Comparison of ENCODE assay signal across 15 mouse cellular contexts in genomic region chr1:138719297-138719696, GRCm38 (mm10).
"Had no signal": no experiment of that assay in that cellular context is flagged by ENCODE, and none has a peak within 500 bp of the region (broad histone marks: within the 10 kb centered on the region; RNA-seq: fewer than 3 reads in every experiment).

No protein-coding gene starts in this region.

- DNase-seq: kidney, adult 2 months; kidney, postnatal 36 days; left cerebral cortex, postnatal 4 days; liver; liver, embryonic 13.5 days; liver, postnatal 0 days; lung, postnatal 36 days; retina, postnatal 1 day; right cerebral cortex, postnatal 14 days; thymus, adult 2 months; thymus, postnatal 36 days had no signal

- H3K4me2 ChIP-seq: liver, embryonic 13.5 days; midbrain, embryonic 15.5 days; neural tube, embryonic 13.5 days; stomach, embryonic 15.5 days had no signal

- ATAC-seq: liver, postnatal 0 days; midbrain, embryonic 15.5 days had no signal

- H3K36me3 ChIP-seq: liver, embryonic 13.5 days; midbrain, embryonic 10.5 days; midbrain, embryonic 15.5 days; neural tube, embryonic 13.5 days; stomach, embryonic 15.5 days had no signal

- H3K9me3 ChIP-seq: liver, embryonic 13.5 days; midbrain, embryonic 10.5 days; midbrain, embryonic 15.5 days; neural tube, embryonic 13.5 days; stomach, embryonic 15.5 days had no signal

- H3K9ac ChIP-seq: liver, embryonic 13.5 days; liver, postnatal 0 days; midbrain, embryonic 15.5 days; neural tube, embryonic 13.5 days; stomach, embryonic 15.5 days had no signal

- H3K27ac ChIP-seq: liver, embryonic 13.5 days; midbrain, embryonic 10.5 days; midbrain, embryonic 15.5 days; neural tube, embryonic 13.5 days; stomach, embryonic 15.5 days had no signal

- H3K4me1 ChIP-seq: liver, embryonic 13.5 days; midbrain, embryonic 10.5 days; midbrain, embryonic 15.5 days; neural tube, embryonic 13.5 days had no signal

- H3K4me3 ChIP-seq: liver, embryonic 13.5 days; midbrain, embryonic 10.5 days; midbrain, embryonic 15.5 days; neural tube, embryonic 13.5 days; stomach, embryonic 15.5 days had no signal

- H3K27me3 ChIP-seq: liver, embryonic 13.5 days; midbrain, embryonic 15.5 days; neural tube, embryonic 13.5 days; stomach, embryonic 15.5 days had no signal
